Mouse (Mus musculus) stomach, postnatal 0 days (tissue): Measurements from ENCODE around the gene Smarca2. TPM values are rescaled to one million over a fixed set of nuclear protein-coding genes. Genes with fewer than 3 reads are reported as not detected.

Experiments used
- ATAC-seq: fragments of 200-750 bp; cut with Nextera tagmentation; 2 replicates; pipeline ENCODE4 v1.8.0; 2017; ENCODE audit not compliant: low FRiP score, low TSS enrichment
- DNase-seq: peaks from one replicate; pipeline ENCODE4 v3.0.0-alpha.2; 2016; ENCODE audit warnings: low spot score
- H3K27ac ChIP-seq: fragments of 300-500 bp; sonication (generic); replicated peaks from 2 replicates; pipeline ENCODE4 v1.5.1; 2014; ENCODE audit warnings: mild to moderate bottlenecking, control low read depth
- H3K27me3 ChIP-seq: fragments of 300-500 bp; sonication (generic); 2 replicates; pipeline ENCODE4 v1.6.1; 2014; ENCODE audit warnings: low read length; ENCODE audit not compliant: control insufficient read depth, insufficient read depth
- H3K36me3 ChIP-seq: fragments of 300-500 bp; sonication (generic); 2 replicates; pipeline ENCODE4 v1.6.1; 2014; ENCODE audit warnings: low read length, mixed read lengths; ENCODE audit not compliant: control insufficient read depth, insufficient read depth
- H3K4me1 ChIP-seq: fragments of 300-500 bp; sonication (generic); replicated peaks from 2 replicates; pipeline ENCODE4 v1.6.1; 2014; ENCODE audit warnings: antibody characterized with exemption; ENCODE audit not compliant: control insufficient read depth, insufficient read depth
- H3K4me2 ChIP-seq: fragments of 300-500 bp; sonication (generic); replicated peaks from 2 replicates; pipeline ENCODE4 v1.6.1; 2014; ENCODE audit warnings: low read depth, mild to moderate bottlenecking, control low read depth, moderate library complexity
- H3K4me3 ChIP-seq: fragments of 300-500 bp; sonication (generic); 2 replicates; pipeline ENCODE4 v1.5.1; 2014; ENCODE audit warnings: low read depth, low read length, control low read depth
- H3K9ac ChIP-seq: fragments of 300-500 bp; sonication (generic); 2 replicates; pipeline ENCODE4 v1.6.1; 2014; ENCODE audit warnings: mild to moderate bottlenecking, low read length, control low read depth, mixed read lengths
- H3K9me3 ChIP-seq: fragments of 300-500 bp; sonication (generic); 2 replicates; pipeline ENCODE4 v1.6.1; 2016; ENCODE audit warnings: low read length; ENCODE audit not compliant: control insufficient read depth
- CTCF ChIP-seq: IDR thresholded peaks from 2 replicates; pipeline ENCODE4 v1.5.1; 2016; ENCODE audit warnings: antibody characterized with exemption, low read depth, mild to moderate bottlenecking, moderate library complexity
- EP300 ChIP-seq: optimal IDR thresholded peaks from 2 replicates; pipeline ENCODE3; 2016; ENCODE audit warnings: antibody characterized with exemption
- WGBS: fragments of 180-500 bp; shearing (Covaris S2); extraction: QIAGEN DNeasy Blood & Tissue Kit; methylation state at CpG from one replicate; pipeline ENCODE4 v1.1.7; 2014; 5-methylcytosine and 5-hydroxymethylcytosine counted together
- polyA plus RNA-seq: library from polyadenylated mRNA; unstranded; fragments of >200 nt; fragmentation: Nextera tagmentation; extraction: Ambion mirVana; gene quantifications from 2 replicates; pipeline ENCODE4 v1.2.1, GENCODE M21; 2015

Smarca2 gene
- polyA plus RNA-seq, 1 experiment from 2014 or later, result 21.3 TPM

DNA sequence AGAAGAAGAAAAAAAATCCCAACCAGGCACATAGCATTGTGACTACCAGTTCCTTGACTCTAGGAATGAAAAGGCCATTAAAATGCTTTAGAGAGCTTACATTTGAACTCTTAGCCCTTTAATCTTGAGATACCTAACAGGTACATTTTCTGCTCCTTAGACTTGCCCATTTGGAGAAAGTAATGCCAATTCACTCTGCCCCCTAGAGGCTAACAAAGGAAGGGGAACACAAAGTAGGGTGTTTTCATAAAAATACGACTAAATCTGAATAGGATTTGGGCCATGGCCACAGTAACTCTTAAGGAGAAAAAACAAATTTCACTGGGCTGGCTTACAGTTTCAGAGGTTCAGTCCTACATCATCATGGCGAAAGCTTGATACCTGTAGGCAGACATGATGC is 77.9 kb downstream of the Smarca2 start:
- H3K27ac ChIP-seq, result no peak overlapping the region
- no peak for ATAC-seq
- DNase-seq, result no peak
- H3K36me3 ChIP-seq, result peaks cover 2% of the 10 kb centered on the region; the same call in 1 of the 2 replicates
- no peak overlapping the region for H3K4me3 ChIP-seq
- no peak overlapping the region for H3K9ac ChIP-seq
- WGBS, result 89% methylated on average over 2 of the region's 2 CpGs
- no peak overlapping the region for H3K4me2 ChIP-seq
- H3K4me1 ChIP-seq, result no peaks in the 10 kb centered on the region
- H3K27me3 ChIP-seq, result no peaks in the 10 kb centered on the region
- no peaks in the 10 kb centered on the region for H3K9me3 ChIP-seq
- peak; percentile 58 for TF ChIP-seq CTCF
- TF ChIP-seq EP300, result no peak

DNA sequence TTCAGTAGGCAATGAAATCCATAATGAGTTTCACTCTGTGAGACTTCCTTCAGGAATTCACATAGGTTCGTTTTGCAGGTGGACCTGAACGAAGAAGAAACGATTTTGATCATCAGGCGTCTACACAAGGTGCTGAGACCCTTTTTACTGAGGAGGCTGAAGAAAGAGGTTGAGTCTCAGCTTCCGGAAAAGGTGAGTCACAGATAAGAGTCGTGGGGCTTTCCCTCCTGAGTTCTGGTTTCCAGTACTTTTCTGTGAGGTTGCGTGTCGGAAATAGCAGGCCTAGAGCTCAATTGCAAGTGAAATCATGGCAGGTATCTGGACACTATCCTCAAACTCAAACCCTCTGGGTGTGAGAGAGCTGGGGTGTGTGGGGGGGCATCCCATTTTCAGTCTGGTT is 78.9 kb downstream of the Smarca2 start:
- Histone ChIP-seq H3K9ac (no peak overlapping the region), H3K4me2 (no peak overlapping the region), H3K9me3 (no peaks in the 10 kb centered on the region), H3K27me3 (no peaks in the 10 kb centered on the region), H3K27ac (no peak overlapping the region), H3K4me3 (no peak overlapping the region), H3K4me1 (no peaks in the 10 kb centered on the region), H3K36me3 (peaks cover 2% of the 10 kb centered on the region; the same call in 1 of the 2 replicates)
- TF ChIP-seq CTCF, result no peak
- no peak for TF ChIP-seq EP300
- ATAC-seq, result no peak
- WGBS, result 87% methylated on average over 8 of the region's 8 CpGs
- no peak for DNase-seq

DNA sequence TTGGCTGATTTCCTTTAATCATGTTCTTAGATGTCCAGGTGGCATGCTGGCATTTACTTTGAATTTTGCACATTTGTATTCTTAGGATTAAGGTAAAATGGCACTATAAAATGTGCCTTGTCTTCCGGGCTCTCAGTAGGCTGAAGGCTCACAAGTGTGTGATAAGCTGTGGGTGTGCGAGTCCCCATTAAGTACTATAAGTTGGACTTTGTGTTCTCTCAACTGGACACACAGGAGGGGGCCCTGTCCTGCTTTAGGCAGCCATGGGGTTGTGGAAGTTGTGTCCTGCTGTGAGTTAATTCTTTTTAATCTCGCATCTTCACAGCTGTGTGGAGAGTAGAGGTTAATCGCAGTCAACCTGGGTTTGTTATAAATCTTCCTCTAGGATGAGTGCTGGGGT is 85.7 kb downstream of the Smarca2 start:
- Histone ChIP-seq H3K4me3 (no peak overlapping the region), H3K27ac (no peak overlapping the region), H3K4me1 (no peaks in the 10 kb centered on the region), H3K9me3 (no peaks in the 10 kb centered on the region), H3K36me3 (peaks cover 7% of the 10 kb centered on the region; the same call in 1 of the 2 replicates), H3K4me2 (no peak overlapping the region), H3K9ac (no peak overlapping the region), H3K27me3 (no peaks in the 10 kb centered on the region)
- TF ChIP-seq CTCF (no peak), EP300 (no peak)
- no peak for ATAC-seq
- DNase-seq, result no peak
- WGBS, result 73% methylated on average over 4 of the region's 4 CpGs

DNA sequence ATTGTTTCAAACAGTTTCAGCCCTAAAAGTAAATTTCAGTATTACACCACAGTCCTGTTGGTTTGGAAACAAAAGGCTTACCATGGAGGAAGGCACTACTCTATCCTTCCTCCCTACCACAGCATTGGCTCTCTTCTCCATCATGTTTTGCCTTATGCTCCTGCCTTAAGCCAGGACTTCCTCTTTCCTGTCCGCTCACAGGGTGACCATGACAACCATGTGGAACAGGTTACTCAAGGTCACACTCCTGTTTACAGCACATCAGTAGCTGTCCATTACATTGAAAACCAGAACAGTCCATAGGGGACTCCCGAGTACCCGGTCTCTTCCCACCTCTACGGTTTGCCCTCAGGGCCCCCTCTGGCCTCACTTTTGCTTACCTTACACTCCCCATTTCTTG is 92.3 kb downstream of the Smarca2 start:
- TF ChIP-seq CTCF (no peak), EP300 (no peak)
- DNase-seq (no peak), ATAC-seq (no peak)
- H3K36me3 ChIP-seq, result peaks cover 21% of the 10 kb centered on the region
- H3K4me1 ChIP-seq, result no peaks in the 10 kb centered on the region
- H3K4me2 ChIP-seq, result no peak overlapping the region
- no peak overlapping the region for H3K4me3 ChIP-seq
- no peak overlapping the region for H3K9ac ChIP-seq
- no peak overlapping the region for H3K27ac ChIP-seq
- H3K27me3 ChIP-seq, result no peaks in the 10 kb centered on the region
- 38% methylated on average over 4 of the region's 4 CpGs for WGBS
- H3K9me3 ChIP-seq, result no peaks in the 10 kb centered on the region

DNA sequence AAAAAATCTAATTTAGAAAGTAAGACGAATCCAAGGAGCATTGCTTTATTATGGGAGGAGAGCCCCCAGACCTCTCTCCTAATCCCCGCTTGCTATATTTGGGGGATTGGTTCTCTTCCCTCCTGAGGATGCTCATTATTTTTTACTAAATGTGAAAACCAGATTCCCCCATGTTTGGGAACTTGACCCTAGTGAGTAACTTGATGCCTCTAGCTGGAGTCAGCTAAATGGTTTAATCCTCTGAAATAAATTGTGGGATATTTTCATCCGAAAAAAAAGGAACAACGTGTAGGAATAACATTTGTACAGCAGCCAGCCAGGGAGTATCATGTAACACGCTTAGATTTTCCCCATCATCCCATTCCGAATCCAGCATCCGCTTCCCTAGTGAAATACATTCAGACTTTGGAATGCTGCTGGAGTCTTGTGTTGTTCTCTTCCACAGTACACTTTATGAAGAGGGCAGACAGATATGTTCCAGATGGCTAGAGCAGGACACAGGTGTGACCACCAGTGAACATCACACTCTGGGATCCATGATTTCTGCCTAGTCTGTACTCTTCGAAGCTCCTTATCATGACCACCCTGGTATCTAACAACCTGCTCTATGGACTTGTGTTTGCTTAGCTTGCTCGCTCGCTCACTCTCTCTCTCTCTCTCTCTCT is 99.8 kb downstream of the Smarca2 start:
- no peak for TF ChIP-seq EP300
- Histone ChIP-seq H3K4me2 (no peak overlapping the region), H3K27me3 (no peaks in the 10 kb centered on the region), H3K4me1 (no peaks in the 10 kb centered on the region), H3K36me3 (peaks cover 10% of the 10 kb centered on the region; the same call in 1 of the 2 replicates), H3K4me3 (no peak overlapping the region), H3K27ac (no peak overlapping the region), H3K9ac (no peak overlapping the region), H3K9me3 (no peaks in the 10 kb centered on the region)
- DNase-seq, result no peak
- no peak for ATAC-seq
- 64% methylated on average over 10 of the region's 10 CpGs for WGBS

DNA sequence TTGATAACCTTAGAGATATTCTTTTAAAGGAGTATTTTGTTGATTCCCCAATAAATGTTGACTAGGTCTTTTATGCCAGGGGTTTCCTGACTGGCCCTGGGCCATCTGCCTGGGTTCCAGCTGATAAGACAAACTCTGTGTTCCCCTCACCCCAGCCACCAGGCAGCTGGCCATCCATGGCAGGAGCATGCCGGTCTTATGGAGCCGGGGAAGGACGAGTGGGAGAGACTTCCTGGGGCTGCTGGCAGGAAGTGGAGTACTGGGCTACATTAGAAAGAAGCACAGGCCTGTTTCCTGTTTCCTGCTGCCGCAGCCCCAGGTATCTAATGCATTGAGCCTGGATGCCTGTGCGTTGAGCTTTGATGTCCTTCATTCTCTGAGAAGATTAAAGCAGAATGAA is 102.1 kb downstream of the Smarca2 start:
- Histone ChIP-seq H3K9me3 (no peaks in the 10 kb centered on the region), H3K9ac (no peak overlapping the region), H3K4me1 (no peaks in the 10 kb centered on the region), H3K27ac (no peak overlapping the region), H3K4me3 (no peak overlapping the region), H3K4me2 (no peak overlapping the region), H3K27me3 (no peaks in the 10 kb centered on the region), H3K36me3 (peaks cover 7% of the 10 kb centered on the region; the same call in 1 of the 2 replicates)
- WGBS, result 86% methylated on average over 5 of the region's 5 CpGs
- no peak for DNase-seq
- no peak for TF ChIP-seq EP300
- no peak for TF ChIP-seq CTCF
- no peak for ATAC-seq
